8 mouse cellular contexts compared by ENCODE assay signal in the genomic region with DNA sequence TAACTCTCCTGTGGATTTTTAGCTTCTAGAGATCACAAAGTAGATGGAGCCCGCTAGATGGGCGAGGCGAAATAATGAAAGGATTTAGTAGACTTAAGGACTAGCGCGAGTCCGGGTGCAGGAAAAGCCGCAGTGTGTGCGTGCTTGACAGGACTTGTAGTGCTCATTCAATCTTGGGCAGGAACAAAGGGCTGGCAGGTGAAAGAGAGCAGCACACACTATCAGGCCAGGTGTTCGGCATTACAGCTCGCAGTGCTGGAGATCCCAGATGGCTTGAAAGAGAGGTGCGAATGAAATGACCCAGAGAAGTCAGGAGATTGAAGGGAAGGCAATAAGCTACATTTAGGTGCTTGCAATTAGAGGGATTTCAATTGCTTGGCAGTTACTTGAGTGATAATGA. TPM values are rescaled to one million over a fixed set of nuclear protein-coding genes. Genes with fewer than 3 reads are reported as not detected.
DNase-seq lines count a peak whose midpoint lies in the region; ATAC-seq and TF ChIP-seq lines count a peak whose summit lies in the region.

No protein-coding gene starts in this region.

- H3K4me3 ChIP-seq in limb, embryonic 13.5 days: peak overlapping the region; percentile 35
- peak overlapping the region; percentile 17 for H3K4me3 ChIP-seq in small intestine, adult 2 months (ENCODE audit: low read depth, low read length)

- no peak overlapping the region for H3K27ac ChIP-seq in limb, embryonic 13.5 days
- no peak overlapping the region for H3K27ac ChIP-seq in small intestine, adult 2 months (ENCODE audit: insufficient read depth, low read depth, low read length)

- TF ChIP-seq POLR2A in small intestine, adult 2 months (IDR thresholded peaks at IDR 0.05; ENCODE audit: low read depth, low read length): no peak

- H3K9me3 ChIP-seq in limb, embryonic 13.5 days: no peaks in the 10 kb centered on the region

- no peak for DNase-seq in frontal cortex, postnatal 10 days (ENCODE audit: low spot score in 2 of 2)
- DNase-seq in brain, adult 2 months (ENCODE audit: low read depth, low spot score): peak; percentile 17
- DNase-seq in forelimb bud, embryonic 11.5 days (ENCODE audit: low read depth, low spot score): peak; percentile 81
- DNase-seq in thymus, postnatal 4 days: no peak
- DNase-seq in left cerebral cortex, adult 8-10 months (ENCODE audit: low spot score in 2 of 2): no peak

- H3K4me1 ChIP-seq in limb, embryonic 13.5 days: peaks cover 10% of the 10 kb centered on the region; the same call in 1 of the 2 replicates
- H3K4me1 ChIP-seq in small intestine, adult 2 months (ENCODE audit: control insufficient read depth, insufficient read depth, insufficient read length, low read length): no peaks in the 10 kb centered on the region; the same call in 1 of the 2 replicates

- no peak for TF ChIP-seq CTCF in small intestine, adult 2 months (IDR thresholded peaks at IDR 0.05; ENCODE audit: extremely low read depth, insufficient read length, insufficient replicate concordance, low read depth, low read length)

- ATAC-seq in frontal cortex, adult (ENCODE audit: low TSS enrichment): peak; percentile 63
- ATAC-seq in limb, embryonic 13.5 days (ENCODE audit: low FRiP score, low read depth): peak; percentile 69

- no peaks in the 10 kb centered on the region for H3K36me3 ChIP-seq in limb, embryonic 13.5 days
- no peaks in the 10 kb centered on the region for H3K36me3 ChIP-seq in small intestine, adult 2 months (ENCODE audit: control insufficient read depth, insufficient read depth, low read length)

- no peaks in the 10 kb centered on the region for H3K27me3 ChIP-seq in limb, embryonic 13.5 days
- H3K27me3 ChIP-seq in small intestine, adult 2 months (ENCODE audit: control insufficient read depth, insufficient read depth, low read length): peaks cover 2% of the 10 kb centered on the region; the same call in 1 of the 2 replicates

- peak overlapping the region; percentile 59 for H3K4me2 ChIP-seq in limb, embryonic 13.5 days (replicated peaks)

- 4% methylated on average over 11 of the region's 11 CpGs for WGBS in limb, embryonic 13.5 days
- WGBS in small intestine, adult 2 months: 20% methylated on average over 11 of the region's 11 CpGs

- peak overlapping the region; percentile 50 for H3K9ac ChIP-seq in limb, embryonic 13.5 days

RNA-seq across cellular contexts. Expression of a gene that starts 46.2 kb away (rescaled TPM):
- polyA plus RNA-seq in limb, embryonic 13.5 days (2015; fragmentation: Nextera tagmentation; extraction: Ambion mirVana): 7.7 and 8.0 TPM in 2 replicates
- polyA plus RNA-seq in small intestine, adult 2 months (2012; rRNA removed): 0.37 and 0.79 TPM in 2 replicates
- total RNA-seq in left cerebral cortex, adult 8-10 months (2022): 10 to 100 TPM; 20.2 to 22.0 (median 21.6) TPM

Comparison
In these comparisons a context has a peak if more than half of its experiments do, and no peak if none do; other contexts are left out.
1. DNase-seq: peak in brain, adult 2 months (single experiment) and forelimb bud, embryonic 11.5 days (single experiment); none in frontal cortex, postnatal 10 days (0 of 2), thymus, postnatal 4 days (single experiment) and left cerebral cortex, adult 8-10 months (0 of 2).